In genomic region chr15:101453093-101453736, GRCm38 (mm10) we compare ENCODE assay signal across 8 mouse cellular contexts. TPM values are rescaled to one million over a fixed set of nuclear protein-coding genes. Genes with fewer than 3 reads are reported as not detected.
DNase-seq lines count a peak whose midpoint lies in the region; ATAC-seq and TF ChIP-seq lines count a peak whose summit lies in the region.

No protein-coding gene starts in this region.

- ATAC-seq in Patski = no peak
- no peak for ATAC-seq in hindbrain, embryonic 13.5 days (ENCODE audit: low FRiP score)
- ATAC-seq in lung, embryonic 16.5 days (ENCODE audit: low read depth) = peak; percentile 60

- no peaks in the 10 kb centered on the region for H3K36me3 ChIP-seq in hindbrain, embryonic 13.5 days
- no peaks in the 10 kb centered on the region for H3K36me3 ChIP-seq in lung, embryonic 16.5 days (ENCODE audit: control insufficient read depth, insufficient read depth, low read length)

- peaks cover 5% of the 10 kb centered on the region; the same call in 1 of the 2 replicates for H3K4me1 ChIP-seq in hindbrain, embryonic 13.5 days (replicated peaks)
- H3K4me1 ChIP-seq in lung, embryonic 16.5 days (replicated peaks; ENCODE audit: control insufficient read depth, insufficient read depth, low read length) = no peaks in the 10 kb centered on the region

- CTCF ChIA-PET in Patski (lab: Charles Lee) = interaction anchor here (1.4 kb wide), 1 partner anchor 9 kb away, joined by 4 read pairs; no protein-coding TSS in a partner anchor

- in situ Hi-C loops in Patski (cut with MboI; ENCODE audit: low pct_unique_long_range_greater_than_20kb) = no loop called here

- H3K4me2 ChIP-seq in hindbrain, embryonic 13.5 days = peak overlapping the region; percentile 26; the same call in 1 of the 2 replicates
- no peak overlapping the region for H3K4me2 ChIP-seq in lung, embryonic 16.5 days (ENCODE audit: low read depth, low read length)

- H3K27ac ChIP-seq in hindbrain, embryonic 13.5 days = no peak overlapping the region
- no peak overlapping the region for H3K27ac ChIP-seq in lung, embryonic 16.5 days (ENCODE audit: low read length)

- no peaks in the 10 kb centered on the region for H3K27me3 ChIP-seq in Patski
- peaks cover 3% of the 10 kb centered on the region; the same call in 1 of the 2 replicates for H3K27me3 ChIP-seq in hindbrain, embryonic 13.5 days
- H3K27me3 ChIP-seq in lung, embryonic 16.5 days (ENCODE audit: control insufficient read depth, insufficient read depth, low read depth, low read length) = no peaks in the 10 kb centered on the region

- no peaks in the 10 kb centered on the region for H3K9me3 ChIP-seq in hindbrain, embryonic 13.5 days
- peaks cover 2% of the 10 kb centered on the region; the same call in 1 of the 2 replicates for H3K9me3 ChIP-seq in lung, embryonic 16.5 days (ENCODE audit: control insufficient read depth, low read length)

- DNase-seq in Patski (ENCODE audit: low read depth, low spot score) = no peak
- DNase-seq in cerebellum, adult 9-11 months = peak; percentile 71
- DNase-seq in frontal cortex, postnatal 36 days (ENCODE audit: low spot score in 2 of 2) = peak; percentile 72 to 77
- peak; percentile 71 for DNase-seq in layer of hippocampus, adult 9-11 months
- DNase-seq in retina, embryonic 14.5 days (ENCODE audit: low spot score) = peak; percentile 86
- DNase-seq in thymus, postnatal 36 days = peak; percentile 63 to 64

- H3K9ac ChIP-seq in hindbrain, embryonic 13.5 days = no peak overlapping the region
- no peak overlapping the region for H3K9ac ChIP-seq in lung, embryonic 16.5 days (ENCODE audit: low read length)

- TF ChIP-seq CTCF in Patski (IDR thresholded peaks at IDR 0.05) = peak; percentile 71

- WGBS in hindbrain, embryonic 13.5 days = 6% methylated on average over 13 of the region's 13 CpGs
- 4% methylated on average over 13 of the region's 13 CpGs for WGBS in lung, embryonic 16.5 days

- POLR2A ChIA-PET in Patski (lab: Charles Lee) = no interaction called here

- no peak overlapping the region for H3K4me3 ChIP-seq in hindbrain, embryonic 13.5 days
- H3K4me3 ChIP-seq in lung, embryonic 16.5 days (ENCODE audit: low read length) = no peak overlapping the region

RNA-seq across cellular contexts. Expression of gene Krt88, which starts 5.7 kb away (rescaled TPM):
- not detected for polyA plus RNA-seq in Patski (2021)
- polyA plus RNA-seq in hindbrain, embryonic 13.5 days (2015; fragmentation: Nextera tagmentation; extraction: Ambion mirVana) = not detected in 2 replicates
- not detected in 2 replicates for polyA plus RNA-seq in lung, embryonic 16.5 days (2015; fragmentation: Nextera tagmentation; extraction: Ambion mirVana)

RNA-seq across cellular contexts. Expression of gene Krt81, which starts 10.3 kb away (rescaled TPM):
- not detected for polyA plus RNA-seq in Patski (2021)
- not detected in 2 replicates for polyA plus RNA-seq in hindbrain, embryonic 13.5 days (2015; fragmentation: Nextera tagmentation; extraction: Ambion mirVana)
- not detected in 2 replicates for polyA plus RNA-seq in lung, embryonic 16.5 days (2015; fragmentation: Nextera tagmentation; extraction: Ambion mirVana)

RNA-seq across cellular contexts. Expression of gene Krt87, which starts 14.6 kb away (rescaled TPM):
- not detected for polyA plus RNA-seq in Patski (2021)
- 0.19 and 0.23 TPM in 2 replicates for polyA plus RNA-seq in hindbrain, embryonic 13.5 days (2015; fragmentation: Nextera tagmentation; extraction: Ambion mirVana)
- polyA plus RNA-seq in lung, embryonic 16.5 days (2015; fragmentation: Nextera tagmentation; extraction: Ambion mirVana) = 0.26 and 0.31 TPM in 2 replicates

RNA-seq across cellular contexts. Expression of gene Krt86, which starts 20.1 kb away (rescaled TPM):
- polyA plus RNA-seq in Patski (2021) = not detected
- polyA plus RNA-seq in hindbrain, embryonic 13.5 days (2015; fragmentation: Nextera tagmentation; extraction: Ambion mirVana) = not detected in 2 replicates
- not detected in 2 replicates for polyA plus RNA-seq in lung, embryonic 16.5 days (2015; fragmentation: Nextera tagmentation; extraction: Ambion mirVana)

RNA-seq across cellular contexts. Expression of gene Krt83, which starts 38.1 kb away (rescaled TPM):
- not detected for polyA plus RNA-seq in Patski (2021)
- polyA plus RNA-seq in hindbrain, embryonic 13.5 days (2015; fragmentation: Nextera tagmentation; extraction: Ambion mirVana) = not detected in 2 replicates
- not detected in 2 replicates for polyA plus RNA-seq in lung, embryonic 16.5 days (2015; fragmentation: Nextera tagmentation; extraction: Ambion mirVana)
